Mouse (Mus musculus) thymus, postnatal 25 days (tissue): ENCODE data around the gene Hoga1.

Source experiments
- DNase-seq: peaks from one replicate; pipeline ENCODE4 v3.0.0; 2022

Gene Hoga1

DNA sequence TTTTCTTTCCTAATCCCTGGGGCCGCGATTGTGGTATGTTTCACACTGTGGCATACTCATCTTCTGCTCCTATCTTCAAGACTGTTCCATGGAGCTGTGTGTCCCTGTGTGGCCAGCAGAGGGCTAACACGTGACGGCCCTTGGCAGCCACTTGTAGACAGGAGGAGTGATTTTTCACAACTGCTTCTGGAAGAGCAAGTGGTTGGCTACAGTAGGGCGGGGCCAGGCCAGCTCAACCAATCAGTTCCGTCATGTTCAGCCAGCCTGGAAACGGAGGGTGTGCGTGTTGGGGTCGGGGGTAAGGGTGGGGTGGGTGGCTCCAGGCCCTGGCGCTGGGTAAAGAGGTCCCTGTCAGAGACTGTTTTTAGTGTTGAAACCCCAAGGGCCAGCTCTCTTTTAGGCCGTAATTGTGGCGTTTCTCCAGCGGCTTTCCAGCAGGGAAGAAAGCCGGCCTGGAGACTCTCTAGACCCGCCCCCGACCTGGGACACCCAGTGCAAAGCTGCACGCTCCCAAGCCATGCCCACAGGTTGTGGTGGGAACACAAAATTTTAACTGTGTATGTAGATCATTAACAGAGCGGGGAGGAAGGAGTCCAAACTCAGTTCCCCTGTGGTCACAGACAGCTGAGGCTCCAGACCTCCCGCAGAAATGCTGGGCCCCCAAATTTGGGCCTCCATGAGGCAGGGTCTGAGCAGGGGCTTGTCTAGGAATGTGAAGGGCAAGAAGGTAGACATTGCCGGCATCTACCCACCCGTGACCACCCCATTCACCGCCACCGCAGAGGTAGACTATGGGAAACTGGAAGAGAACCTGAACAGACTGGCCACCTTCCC, at the start of gene Hoga1:
TSS of gene Hoga1 (plus strand) at position 342 of the 834 bp plus-strand sequence.
- peak; percentile 63 for DNase-seq

DNA sequence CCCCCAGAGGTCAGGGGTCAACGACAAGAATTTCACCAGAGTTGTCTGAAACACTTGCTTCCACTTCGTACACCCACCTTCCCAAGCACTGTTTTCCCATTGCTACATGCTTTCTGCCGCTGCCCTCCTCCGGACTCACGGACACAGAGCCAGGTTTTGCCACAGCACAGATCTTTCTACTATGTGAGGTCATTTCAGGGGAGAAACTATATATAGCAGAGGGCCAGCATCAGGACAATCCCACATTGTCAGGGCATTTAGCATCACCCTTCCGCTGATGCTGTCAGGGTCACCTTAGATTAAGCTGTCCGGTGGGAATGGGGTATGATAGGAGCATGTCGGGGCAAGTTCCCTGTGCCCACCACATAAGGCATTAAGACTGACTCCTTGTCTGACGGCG, 48.3 kb upstream of the Hoga1 start:
- DNase-seq = no peak

DNA sequence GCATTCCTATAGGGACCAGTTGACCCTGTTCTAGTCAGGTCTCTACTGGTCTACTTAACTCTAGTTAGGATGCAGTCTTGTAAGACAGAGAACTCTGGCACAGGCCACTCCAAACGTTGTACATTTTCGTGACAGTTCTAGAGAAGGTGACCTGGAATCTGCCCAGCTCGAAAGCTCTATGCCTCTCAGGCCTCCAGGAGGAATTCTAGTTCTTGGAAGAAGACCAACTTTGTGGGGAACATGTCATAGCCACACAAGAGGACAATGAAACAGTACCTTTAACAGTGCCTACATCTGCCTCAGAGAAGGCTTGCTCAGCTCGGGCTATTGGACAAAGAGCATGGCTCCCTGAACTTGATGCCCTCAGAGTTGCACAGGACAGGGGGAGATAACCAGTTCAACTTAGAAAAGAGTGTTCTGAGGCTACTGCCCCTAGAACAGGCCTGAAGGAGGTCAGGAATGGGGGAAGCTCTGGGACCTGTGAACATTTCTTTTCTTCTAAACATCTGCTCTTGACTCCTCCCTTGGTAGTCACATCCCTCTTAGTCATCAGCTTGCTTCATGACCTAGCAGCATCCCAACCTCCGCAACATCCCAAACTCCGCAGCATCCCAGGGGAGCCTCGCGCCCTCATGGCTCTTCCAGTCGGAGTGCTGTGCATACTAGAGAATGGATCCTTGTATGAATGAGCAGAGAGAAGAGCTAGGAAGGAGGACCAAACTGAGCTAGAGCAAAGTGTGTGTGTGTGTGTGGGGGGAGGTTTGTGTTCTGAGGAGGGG, 46.5 kb upstream of the Hoga1 start:
- no peak for DNase-seq

DNA sequence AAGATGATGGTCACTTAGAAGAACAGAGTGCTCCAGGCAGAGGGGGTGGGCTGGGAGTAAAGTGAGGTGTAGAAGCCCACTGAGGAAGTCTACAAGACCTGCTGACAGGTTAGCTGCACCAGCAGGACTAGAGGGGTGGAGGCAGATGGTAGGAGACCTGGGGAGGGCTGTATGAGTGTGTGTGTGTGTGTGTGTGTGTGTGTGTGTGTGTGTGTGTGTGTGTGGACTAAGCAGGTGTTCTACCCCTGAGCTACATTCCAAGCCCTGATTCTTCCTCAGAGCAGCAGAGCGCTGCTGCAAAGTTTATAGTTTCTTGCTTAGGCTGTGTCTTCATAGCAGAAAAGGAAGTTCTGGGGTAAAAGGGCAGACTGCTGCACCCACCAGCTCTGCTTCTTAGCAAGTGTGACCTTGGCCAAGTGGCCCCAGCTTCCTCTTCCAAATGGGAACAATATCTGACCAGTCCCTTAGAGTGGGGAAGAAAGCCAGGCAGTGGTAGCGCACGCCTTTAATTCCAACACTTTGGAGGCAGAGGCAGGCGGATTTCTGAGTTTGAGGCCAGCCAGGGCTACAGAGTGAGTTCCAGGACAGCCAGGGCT, 45.6 kb upstream of the Hoga1 start:
- DNase-seq = no peak

DNA sequence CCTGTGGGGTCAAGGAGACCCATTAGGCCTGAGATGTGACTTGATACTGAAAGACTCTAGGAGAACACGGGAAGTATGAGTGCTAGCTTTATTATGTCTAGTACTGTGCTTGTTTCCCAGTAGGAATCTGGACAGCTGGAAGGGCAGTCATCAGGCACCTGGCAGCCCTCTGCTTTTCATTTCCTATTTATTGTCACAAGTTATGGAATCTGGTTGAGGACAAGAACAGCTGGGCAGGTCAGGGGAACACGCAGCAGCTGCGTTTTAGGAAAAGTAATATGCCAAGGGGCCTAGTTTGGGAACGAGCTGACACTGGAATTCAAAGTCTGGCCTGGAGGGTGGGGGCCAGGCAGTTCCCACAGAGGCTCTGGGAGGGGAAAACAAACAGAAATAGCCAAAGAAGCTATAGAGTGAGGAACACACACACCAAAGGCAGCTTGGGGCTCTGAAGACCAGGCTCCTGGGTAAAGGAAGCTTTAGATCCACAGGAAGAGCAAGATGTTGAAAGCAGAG, 44.9 kb upstream of the Hoga1 start:
- no peak for DNase-seq

DNA sequence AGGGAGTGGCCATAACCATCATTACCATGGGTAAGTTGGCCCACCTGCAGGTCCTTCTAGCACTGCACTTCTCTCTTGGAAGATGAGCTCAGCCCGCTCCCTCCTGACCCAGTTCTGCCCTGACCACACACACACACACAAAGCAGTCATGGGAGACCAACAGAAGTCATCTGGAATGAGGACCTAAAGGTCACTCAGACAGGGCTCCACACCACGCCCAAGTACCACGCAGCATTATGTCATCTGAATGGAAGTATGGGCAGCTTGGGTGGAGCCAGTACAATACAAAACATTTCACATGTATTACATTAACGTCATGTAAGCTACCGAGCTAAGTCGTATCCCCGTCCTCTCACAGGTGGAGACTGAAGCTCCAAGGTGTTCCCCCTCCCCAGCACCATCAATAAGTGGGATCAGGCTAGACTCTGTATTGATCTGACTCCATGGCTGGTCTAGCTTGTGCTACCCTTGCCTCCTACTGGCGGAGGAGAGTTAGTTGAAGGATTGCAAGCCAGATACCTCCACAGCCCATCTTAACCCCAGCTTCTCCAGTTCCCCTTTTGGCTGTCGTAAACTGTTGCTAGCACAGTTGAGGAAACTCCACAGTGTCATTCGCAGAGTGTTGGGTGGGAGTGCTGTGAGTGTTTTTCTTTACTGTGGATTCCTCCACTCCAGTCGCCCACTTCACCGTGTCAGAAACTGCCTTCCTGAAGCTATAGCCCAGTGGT, 44.0 kb upstream of the Hoga1 start:
- no peak for DNase-seq

DNA sequence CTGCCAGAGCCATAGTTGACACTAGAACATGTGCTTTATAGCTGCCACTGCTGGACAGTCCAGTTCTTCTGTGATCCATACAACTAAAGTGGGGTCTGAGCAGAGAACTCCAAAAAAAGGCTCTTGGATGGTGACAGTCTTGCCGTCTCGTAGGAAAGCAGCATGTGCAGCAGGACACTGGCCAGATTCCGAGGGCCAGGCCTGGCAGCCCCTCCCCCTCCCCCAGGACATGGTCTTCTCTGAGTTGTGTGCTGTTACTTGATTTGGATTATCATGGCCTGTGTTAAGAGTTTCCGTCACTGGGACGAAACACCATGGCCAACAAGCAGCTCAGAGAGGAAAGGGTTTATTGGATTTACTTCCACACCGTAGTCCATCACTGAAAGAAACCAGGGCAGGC, 41.2 kb upstream of the Hoga1 start:
- DNase-seq = no peak

DNA sequence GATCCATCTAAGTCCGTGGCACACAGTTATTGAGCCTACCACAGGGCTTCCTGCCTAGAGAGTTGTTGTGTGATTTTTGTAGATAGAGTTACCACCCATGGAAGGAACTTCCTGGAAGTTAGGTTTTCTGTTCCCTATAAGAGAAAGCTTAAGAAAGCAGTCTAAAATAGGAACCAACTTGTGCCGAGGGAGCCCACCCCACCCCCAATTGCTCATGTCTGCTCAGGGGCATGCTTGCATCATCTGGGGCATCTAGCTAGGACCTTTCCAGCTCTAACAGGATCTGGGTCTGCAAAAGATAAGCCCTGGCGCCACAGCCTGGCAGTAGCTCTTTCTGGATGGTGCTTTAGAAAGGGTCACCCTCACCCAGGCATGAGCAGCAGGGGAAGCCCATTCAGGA, 39.8 kb upstream of the Hoga1 start:
- no peak for DNase-seq

DNA sequence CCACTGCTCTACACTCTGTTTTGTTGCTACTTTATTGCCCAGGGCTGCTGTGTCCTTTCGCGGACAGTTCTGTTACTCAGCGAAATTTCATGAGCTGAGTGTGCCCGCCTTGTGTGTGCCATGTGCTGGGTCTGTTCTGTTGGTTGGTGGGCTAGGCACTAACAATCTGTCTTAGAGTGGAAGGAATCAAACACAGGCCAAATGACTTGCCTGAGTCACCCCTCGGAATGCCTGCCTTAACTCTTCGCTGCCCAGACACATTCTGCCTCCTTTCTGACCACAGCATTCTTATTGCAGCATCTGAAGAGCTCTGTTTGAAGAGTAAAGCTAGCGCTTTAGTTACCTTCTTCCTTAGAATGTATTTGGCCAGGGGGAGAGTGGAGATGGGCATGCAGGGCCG, 38.8 kb upstream of the Hoga1 start:
- DNase-seq = no peak

DNA sequence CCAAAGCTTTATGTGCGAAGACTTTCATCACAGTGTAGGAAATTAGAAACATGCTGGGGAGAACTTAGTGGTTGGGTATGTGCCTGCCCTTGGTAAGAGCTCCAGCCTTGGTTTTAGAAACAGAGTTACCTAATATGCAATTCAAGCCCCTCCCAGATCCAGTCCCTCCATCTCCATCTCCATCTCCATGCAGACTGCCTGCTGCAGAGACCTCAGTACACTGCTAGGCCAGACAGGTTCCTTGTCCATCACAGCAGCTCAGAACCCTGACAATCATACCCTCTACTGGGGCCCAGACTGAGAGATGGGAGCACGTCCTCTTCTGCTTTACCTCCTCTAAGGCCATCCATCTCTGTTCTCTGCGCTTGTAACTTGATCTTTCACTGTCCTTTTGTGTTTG, 36.8 kb upstream of the Hoga1 start:
- DNase-seq = no peak

DNA sequence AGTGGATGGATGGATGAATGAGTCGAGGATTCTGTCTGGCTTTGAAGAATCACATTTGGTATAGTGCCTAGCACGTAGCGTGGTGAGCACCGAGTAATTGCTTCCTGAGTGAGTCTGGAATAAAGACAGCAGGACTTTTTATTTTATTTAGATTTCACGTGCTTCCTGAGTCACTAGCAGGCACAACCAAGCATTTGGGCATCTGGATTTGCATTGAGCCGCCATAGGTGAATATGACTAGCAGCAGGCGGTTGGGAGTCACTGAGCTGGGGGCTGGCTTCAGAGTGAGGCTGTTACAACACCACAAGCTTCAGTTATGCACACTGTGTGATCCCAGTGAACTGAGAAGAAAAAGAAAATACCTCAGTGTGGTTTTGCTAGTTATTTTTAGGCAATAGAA, 36.3 kb upstream of the Hoga1 start:
- DNase-seq = no peak

DNA sequence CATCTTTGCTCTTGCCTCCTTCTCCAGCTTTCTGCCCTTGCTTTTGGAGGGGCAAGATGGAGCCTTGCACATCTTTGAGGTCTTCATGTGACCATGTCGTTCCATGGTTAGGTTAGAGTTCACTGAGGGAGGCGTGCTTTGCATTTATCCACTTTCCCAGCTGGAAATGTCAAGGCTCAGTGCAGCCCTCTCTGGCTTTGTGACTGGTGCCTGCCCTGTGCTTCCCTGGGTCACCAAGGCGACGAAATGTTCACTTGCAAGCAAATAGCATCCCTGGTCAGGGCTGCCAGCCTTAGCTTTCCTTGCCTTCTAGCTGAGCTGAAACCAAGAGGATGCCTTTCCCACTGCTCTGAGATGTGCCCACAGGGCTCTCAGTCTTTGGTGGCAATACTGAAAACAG, 35.0 kb upstream of the Hoga1 start:
- DNase-seq = no peak

DNA sequence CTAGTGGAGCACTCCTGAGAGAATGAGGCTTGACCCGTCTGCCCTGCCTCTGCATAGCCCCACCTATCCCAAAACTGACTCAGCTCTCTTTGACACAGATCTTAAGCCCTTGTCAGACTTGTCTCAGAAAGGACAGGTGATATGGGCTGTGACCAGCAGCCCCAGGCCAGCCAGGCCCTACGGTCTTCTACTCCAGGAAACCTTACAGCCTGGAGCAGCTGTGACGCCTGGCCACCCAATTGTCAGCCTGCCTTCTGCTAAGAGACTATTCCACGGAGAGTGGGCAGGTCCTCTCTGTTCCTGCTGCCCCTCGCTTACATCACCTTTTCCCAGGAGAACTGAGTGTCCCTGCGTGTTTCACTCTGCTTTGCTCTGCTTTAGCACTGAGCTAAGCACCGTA, 34.3 kb upstream of the Hoga1 start:
- no peak for DNase-seq

DNA sequence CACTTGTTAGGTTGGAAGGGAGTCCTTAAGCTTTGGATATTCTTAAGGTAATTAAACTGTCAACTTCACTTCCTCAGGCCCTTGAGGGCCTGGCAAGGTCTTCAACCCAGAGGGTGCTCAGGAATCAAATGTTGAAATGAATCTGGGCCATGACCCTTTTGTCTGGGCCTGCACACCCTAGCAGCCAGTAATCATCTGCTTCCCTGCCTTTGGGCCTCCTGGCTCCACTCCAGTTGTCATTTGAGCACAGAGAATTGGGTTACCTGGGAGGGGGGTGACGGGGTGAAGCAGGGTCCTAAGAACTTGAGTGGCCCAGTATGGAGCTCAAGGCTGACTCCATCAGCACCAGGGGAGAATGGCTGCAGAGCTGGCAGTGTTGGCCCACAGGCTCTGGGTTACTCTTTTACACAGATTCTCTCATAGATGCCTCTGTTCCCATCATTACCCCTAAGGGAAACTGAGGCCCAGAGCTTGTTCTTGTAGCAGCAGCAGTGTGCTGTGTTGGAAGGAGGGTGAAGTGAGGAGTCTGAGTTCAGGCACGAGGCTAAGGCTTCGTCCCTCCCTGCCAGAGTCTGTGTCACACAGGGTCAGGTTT, 31.1 kb upstream of the Hoga1 start:
- no peak for DNase-seq

DNA sequence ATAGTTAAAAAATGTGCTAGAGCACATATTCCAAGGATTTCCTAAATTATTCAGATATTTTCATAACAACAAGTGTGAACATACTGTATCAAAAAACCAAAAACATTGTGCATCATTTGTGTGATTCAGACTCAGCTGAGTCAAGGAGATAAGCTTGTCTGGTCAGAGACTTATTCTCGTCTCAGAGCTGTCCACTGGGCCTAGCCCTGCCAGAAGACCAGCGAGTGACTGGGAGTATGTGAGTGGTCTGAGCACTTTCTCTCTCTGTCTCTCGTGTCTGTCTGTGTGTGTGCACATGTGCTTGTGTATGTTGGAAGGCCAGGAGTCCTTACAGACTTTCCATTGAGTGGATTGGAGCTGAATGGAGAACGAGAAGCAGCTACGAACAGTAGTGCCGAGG, 30.4 kb upstream of the Hoga1 start:
- no peak for DNase-seq

DNA sequence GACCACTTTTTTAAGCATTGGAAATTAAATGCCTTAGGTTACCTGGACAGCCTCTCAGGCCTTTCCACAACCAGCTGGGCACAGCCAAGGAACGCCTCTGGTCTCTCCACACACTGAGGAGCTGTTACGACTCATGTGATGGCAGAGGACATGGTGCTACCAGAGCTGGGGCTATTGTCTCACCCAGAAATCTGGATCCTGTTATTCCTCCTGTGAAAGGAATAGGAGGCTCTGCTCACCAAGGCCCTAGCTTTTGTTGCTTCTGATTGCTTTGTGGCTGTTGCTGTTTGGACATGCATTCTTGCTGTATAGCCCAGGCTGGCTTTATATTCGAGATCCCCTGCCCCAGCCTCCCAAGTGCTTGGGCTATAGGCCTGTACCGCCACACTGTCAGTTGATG, 29.2 kb upstream of the Hoga1 start:
- no peak for DNase-seq

DNA sequence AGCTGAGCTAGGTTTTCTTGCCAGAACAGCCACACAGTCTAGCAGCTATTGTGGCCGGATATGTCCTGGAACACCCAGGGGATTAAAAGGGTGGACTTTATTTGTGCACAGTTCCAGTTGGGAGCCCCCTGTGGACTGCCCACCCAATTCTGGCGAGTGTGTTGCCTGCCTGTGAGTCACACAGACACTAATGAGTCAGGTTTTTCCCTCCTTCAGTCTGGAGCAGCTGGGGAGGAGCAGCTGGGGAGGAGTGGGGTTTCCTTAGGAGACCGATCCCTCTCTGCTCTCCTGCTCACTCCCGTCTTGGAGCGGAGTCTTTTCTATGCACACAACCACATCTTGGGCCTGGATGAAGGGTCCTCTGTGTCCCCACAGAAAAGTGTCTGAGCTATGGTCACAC, 28.6 kb upstream of the Hoga1 start:
- no peak for DNase-seq

DNA sequence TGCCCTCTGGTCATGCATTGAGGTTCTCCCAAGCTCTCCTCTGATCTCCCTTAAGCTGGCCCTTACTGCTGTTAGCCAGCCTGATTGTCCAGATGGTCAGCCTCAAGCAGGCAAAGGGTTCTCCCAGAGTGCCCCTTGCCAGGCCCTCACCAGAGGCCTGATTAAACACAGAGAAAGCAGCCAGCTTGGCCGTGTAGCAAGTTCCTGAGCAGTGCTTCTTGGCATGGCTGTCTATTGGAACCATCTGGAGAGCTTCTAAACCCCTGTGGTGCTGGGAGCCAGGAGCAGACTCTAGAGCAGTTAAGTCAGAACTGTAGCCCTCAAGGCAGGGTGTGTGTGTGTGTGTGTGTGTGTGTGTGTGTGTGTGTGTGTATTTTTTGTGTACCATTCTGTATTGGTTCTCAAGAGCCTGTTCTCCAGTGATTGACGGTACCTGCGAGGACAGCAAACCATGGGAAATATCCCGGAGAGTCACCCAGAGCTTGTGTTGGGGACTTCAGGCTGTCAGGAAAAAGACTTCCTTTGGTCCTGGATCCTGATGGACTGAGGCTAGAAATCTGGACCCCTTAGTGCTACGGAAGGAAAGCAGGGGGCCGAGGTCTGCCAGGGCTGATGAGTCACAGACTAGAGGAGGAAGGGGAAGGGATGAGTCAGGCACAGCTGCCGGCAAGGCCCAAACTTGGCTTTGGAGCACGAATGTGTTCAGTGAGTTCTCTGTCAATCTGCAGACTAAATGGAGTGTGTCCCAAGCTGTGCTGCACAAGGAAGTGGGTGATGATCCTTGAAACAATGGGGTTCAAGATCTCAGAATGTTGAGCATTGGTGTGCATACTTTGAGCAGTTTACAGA, 27.8 kb upstream of the Hoga1 start:
- no peak for DNase-seq

DNA sequence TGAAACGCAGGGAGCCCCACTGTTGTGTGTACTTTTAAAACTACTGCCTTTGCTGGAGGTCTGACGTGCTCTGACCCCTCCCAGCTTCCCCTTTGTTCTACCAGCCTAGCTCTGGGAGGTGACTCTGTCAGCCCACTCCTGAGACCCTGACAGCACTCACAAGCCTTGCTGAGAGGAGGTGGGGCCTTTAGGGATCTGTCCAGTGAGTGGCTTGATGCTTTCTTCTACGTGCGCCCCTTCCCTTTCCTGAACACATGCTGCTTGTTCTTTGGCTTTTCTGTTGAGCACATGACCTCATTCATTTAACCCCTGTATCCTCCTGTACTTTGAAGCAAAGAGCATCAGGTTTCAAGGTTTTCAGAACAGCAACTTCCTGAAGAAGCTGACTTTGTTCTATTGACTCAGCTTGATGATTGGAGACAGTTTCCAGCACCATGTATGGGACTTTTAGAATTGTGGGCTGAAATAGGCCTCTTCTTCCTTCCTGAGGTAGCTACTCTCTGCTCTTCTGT, 26.3 kb upstream of the Hoga1 start:
- DNase-seq = peak; percentile 52

DNA sequence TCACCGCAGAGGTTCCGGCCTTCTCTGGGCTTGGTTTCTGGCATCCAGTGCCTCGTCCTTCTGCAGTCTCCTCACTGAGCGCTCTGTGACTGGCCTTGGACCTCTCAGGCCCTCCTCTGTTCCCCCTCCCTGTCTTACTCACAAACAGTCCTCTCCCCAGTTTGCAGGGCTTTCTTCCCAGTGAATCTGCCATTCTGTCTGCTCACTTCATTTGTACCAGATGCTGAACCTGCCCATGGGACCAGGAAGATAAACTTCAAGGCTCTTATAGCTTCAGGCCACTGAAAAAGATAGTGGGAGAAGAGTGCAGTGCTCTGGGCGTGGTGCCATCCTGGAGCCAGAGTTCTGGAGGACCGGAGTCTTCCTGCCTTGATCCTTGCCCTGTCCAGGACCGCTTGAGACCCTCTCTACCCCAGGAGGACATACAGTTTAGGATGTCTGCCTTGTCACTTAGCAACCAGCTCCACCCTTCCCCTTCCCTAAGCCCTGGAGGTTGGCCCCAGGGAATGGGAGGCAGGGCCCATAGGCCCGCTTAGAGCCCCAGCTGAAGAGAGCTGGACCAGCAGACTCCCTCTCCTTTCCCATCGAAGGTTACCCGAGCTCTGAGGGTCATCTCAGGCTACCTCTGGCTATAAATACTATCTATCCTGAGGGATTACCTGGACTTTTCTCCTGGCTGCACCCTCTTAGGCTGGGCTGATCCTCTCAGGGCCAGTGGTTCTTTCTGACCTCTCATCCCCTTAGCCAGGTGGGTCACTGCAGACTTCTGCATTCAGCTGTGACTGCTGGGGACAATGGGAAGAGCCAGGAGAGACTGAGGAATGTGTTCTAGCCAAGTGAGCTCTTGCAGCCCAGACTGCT, 23.5 kb upstream of the Hoga1 start:
- DNase-seq = no peak

DNA sequence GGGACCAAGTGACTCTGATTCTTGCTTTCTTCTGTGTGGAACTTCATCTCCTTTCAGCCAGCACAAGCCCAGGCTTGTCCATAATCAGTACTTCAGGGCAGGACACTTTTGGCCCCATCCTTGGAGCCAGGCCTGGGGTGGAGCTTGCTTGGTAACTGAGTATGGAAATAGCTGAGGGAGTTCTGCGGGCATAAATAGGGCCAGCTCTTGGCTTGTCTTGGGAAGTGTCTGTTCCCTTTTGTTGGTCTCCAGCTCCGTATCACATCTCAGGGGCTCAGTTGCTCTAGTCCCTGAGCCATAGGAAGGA, 22.9 kb upstream of the Hoga1 start:
- no peak for DNase-seq
